Mouse (Mus musculus): ENCODE data around the gene Clec18a.

DNA sequence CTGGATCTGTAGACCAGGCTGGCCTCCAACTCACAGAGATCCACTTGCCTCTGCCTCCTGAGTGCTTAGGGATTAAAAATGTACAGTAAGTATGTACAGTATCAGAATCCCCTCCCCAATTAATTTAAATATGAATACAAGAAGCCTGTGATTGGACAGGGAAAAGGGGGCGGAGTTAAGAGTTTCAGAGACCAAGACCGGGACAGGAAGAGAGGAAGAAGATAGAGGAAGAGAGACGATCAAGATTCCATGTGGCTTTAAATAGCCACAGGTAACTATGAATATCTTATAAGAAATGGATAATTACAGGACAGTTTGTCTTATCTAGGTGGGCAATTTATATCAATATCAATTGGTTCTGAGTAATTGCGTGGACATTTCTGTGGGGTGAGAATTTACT, 62.6 kb downstream of the Clec18a start:
- TF ChIP-seq CTCF (IDR thresholded peaks at IDR 0.05; ENCODE audit: borderline replicate concordance, control insufficient read depth, extremely low read depth, insufficient read depth, low read length, poor library complexity) (no peak), POLR2A (IDR thresholded peaks at IDR 0.05; ENCODE audit: control insufficient read depth, extremely low read depth, insufficient read depth, low read length, poor library complexity) (no peak)

All from thymus, adult 2 months (tissue).